Mouse (Mus musculus) granulocyte monocyte progenitor cell, adult 5-6 weeks (primary cell): Measurements from ENCODE around the gene Dctd. TPM values are rescaled to one million over a fixed set of nuclear protein-coding genes. Genes with fewer than 3 reads are reported as not detected.
"Not testable (repeated sequence)": the region's sequence is repeated elsewhere in the genome, so short reads cannot be mapped to it uniquely, and the experiment has no call there.

Source experiments
- ATAC-seq: replicated peaks from 2 replicates; pipeline ENCODE4 v1.8.0; 2016; ENCODE audit warnings: mild to moderate bottlenecking, moderate TSS enrichment, inconsistent platforms; ENCODE audit not compliant: poor library complexity, severe bottlenecking
- total RNA-seq, 2 experiments: library from RNA; stranded (forward) in 1 of 2; stranded (reverse) in 1 of 2; fragments of 200-712, 200-1000 nt in 1 of 2; fragments of >200 nt in 1 of 2; fragmentation: Nextera tagmentation in 1 of 2; gene quantifications; 2 replicates each; pipeline ENCODE4 v1.2.3; 2014 to 2017

Dctd gene
- total RNA-seq, 2 experiments from 2014 or later = 46.2 to 56.3 TPM

DNA sequence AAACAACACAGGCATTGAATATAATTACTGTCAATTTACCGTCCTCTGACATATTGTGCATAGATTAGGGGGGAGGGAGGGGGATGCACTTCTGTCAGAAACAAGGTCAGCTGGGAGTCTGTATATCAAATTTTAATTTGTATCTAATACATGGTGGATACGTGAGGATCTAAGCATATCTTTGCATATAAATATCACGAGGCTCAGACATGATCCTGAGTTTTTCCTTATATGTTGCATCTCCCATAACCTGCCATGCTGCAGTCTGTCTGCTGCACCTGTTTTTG lies 38.7 kb downstream of the Dctd start:
- no peak for ATAC-seq

GRCm38 (mm10) chr8:48141023-48141422 lies 42.1 kb downstream of the Dctd start:
- ATAC-seq = no peak

DNA sequence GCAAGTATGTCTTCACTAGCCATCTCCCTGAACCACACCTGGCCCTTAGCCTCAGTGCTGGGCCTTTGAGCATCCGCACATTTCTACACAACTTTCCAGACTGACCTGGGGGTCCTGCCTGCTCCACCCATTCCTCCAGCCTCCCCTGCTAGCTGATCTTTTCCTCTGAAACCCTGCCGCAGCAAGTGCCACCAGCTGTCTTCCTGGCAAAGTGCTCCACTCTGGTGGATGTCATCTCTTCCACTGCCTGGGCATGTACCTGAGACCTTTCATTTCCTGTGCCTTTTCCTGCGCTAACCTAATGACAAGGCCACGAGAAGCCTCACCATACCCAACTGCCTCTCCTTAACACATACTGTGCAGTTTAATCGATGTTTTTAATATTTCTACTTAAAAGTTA lies 46.9 kb downstream of the Dctd start:
- ATAC-seq = no peak

GRCm38 (mm10) chr8:48146449-48146848 lies 47.6 kb downstream of the Dctd start:
- no peak for ATAC-seq

- ATAC-seq = no peak
These were observed 53.3 kb downstream of the Dctd start for GRCm38 (mm10) chr8:48152062-48152738.

DNA sequence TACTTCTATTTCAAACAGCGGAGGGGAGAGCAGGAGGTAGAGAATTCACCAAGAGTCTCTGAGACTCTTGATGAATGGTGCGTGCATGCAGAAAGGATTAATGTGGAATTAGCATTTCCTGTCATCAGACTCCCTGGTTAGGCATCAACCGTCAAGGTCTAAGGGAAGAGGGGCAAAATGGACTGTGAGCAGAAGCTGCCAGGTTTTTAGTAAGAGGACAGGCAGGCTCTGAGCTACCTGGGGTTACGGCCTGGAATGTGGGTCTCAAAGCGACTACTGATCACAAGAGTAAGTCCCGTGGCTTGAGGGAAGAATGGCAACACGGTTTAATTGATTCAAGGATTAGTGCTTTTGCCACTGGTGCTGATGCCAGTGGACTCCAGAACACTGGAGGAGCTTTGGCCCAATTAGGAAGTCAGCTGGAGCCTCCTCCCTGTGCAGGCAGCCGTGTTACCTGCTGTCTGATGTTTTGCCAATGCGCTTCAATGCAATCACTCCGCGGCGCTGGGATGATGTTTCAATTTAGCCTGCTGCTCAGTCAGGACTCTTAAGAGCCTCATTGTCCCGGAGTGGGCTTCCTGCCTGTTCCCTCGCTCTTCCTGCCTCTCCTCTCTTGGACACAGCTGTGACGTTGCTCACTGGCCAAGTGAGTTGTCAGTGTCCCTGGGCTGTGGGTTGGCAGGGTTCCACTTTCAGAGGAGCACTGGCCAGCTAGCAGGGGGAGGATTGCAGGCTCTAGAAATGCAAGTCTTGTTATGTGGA lies 54.6 kb downstream of the Dctd start:
- no peak for ATAC-seq

DNA sequence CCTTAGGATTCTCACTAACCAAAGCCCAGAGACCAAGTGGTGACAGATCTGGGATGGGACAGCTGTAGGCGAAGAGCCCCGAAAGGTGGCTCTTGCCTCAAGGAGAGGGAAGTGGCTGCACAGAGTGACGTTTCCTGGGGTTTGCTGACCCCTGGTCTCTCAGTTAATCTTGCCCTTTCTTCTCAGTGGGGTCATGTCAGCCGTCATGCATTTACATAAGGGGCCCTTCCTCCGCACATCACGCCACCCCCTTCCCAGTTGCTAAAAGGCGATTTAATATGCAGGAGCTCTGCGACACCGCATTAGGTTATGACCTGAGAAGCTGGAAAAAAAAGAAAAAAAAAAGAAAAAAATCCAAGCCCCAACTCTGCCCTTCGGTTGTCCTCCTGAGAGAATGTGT lies 58.8 kb downstream of the Dctd start:
- no peak for ATAC-seq

DNA sequence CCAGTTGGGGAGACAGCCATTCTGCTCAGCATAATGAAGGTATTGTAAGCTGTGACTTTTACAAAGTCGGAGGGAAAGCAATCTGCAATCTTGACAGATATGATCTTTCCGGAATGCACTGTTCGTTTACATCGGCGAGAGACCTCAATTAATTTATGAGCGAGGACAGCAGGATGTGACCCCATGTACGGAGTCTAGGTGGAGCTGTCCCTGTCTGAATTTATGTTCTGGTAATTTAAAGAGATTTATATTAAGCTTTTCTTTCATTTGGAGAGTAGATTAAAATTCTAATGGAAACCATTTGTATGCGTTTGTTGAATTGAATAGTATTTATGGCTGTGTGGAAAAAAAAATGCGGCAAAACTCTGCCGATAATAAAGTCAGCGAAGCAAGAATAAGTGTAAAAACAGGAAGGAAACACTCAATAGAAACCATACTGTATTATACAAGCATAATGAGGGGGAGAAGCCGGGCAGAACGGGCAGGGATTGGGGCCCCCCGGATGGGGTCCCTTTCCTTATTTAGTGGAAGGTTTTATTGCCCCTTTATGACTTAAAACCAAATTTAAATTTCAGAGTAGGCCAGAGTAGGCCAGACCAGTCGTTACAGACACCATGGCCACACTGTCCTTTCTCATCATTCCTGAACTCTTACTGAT lies 59.8 kb downstream of the Dctd start:
- ATAC-seq = no peak; the same call in 1 of the 2 replicates

DNA sequence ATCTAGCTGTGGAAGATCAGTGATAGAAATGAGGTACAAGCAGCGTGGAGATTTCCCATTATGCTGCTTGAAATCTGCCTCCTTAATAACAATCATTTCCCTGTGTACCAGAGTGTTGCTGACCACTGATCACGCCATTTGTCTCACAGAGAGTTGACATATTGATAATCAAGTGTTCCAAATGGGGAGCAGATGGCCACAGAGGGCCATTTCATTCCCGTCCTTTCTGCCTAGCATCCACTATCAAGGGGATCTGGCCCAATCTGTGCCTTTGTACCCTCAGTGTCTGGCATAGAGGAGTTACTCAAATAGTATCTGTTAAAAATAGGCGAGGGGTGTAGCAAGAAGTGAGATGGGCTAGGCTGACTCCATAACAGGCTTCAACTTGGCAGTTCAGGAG lies 78.5 kb downstream of the Dctd start:
- ATAC-seq = no peak

DNA sequence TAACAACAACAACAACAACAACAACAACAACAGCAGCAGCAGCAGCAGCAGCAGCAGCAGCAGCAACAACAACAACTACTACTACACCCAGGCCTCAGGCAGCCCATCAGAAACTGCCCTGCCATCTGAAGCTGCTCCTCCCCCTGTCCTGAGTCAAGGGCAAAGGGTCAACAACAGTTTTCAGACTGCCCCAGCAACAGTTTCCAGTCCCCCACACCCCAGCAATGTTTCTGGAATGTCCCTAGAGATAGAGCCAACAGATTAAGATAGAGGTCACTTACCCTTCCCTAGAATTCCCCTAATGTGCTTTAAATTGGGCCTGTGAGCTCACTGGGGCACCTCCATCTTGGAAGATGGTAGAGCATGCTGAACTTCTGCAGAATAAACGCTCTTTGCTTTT lies 79.0 kb downstream of the Dctd start:
- ATAC-seq = no peak

DNA sequence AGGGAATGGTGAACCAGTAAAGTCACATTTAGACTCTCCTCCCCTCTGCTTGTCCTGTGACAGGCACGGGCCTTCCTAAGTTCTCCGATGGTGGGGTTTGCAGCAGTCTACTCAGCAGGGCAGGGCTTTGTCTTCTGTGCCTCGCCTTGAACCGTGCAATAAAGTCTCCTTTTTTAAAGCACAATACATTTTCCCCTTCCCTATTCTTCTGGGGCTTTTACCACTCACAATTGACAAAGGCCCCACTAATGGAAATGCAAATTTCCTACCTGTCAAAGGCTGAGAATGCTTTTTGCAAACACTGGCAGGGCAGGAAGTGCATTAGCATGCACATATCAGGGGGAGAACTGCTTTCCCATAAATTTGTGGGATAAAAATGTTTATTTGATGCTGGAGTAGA lies 80.1 kb downstream of the Dctd start:
- ATAC-seq = no peak

DNA sequence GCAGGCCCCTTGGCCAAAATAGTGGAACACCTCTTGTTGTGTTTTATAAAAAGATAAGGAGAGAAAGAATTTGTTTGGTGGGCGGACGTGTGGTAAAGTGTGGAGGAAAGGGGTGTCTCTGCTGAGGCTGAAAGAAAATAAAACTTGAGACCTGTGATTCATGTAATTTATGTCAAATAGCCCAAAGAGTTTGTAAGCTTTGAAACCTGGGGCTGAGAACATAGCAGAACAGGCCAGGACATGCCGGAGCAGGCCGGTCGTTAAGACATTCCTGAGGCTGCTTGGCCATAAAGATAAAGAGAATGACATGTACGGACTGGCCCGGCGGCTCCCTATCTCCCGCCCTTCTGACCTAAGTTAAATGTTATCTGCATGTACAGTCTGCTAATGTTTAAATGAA lies 81.3 kb downstream of the Dctd start:
- ATAC-seq = not testable (repeated sequence)

- ATAC-seq = no peak
These were observed 82.1 kb downstream of the Dctd start for GRCm38 (mm10) chr8:48181000-48181399.

DNA sequence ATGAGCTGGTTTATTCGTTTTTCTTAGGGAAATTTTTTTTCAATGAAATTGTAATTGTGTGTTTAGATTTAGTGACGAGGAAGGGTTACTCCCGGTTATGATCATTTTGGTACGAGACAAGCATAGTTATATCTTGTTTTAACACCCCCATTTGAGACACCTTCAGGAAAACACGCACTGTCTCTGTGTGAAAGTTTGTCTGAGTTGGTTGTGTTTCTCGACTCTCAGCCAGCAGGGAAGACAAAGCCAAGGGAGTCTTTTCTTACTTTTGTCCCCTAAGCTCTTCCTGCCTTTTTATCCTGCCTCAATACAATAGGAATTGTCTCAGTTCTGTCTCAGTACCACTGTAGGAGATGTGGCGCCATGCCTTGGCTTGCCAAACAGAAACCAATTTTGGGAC lies 84.9 kb downstream of the Dctd start:
- ATAC-seq = no peak

GRCm38 (mm10) chr8:48188586-48188985 lies 89.7 kb downstream of the Dctd start:
- no peak for ATAC-seq

- no peak for ATAC-seq
These were observed 97.1 kb downstream of the Dctd start for GRCm38 (mm10) chr8:48195971-48196370.

DNA sequence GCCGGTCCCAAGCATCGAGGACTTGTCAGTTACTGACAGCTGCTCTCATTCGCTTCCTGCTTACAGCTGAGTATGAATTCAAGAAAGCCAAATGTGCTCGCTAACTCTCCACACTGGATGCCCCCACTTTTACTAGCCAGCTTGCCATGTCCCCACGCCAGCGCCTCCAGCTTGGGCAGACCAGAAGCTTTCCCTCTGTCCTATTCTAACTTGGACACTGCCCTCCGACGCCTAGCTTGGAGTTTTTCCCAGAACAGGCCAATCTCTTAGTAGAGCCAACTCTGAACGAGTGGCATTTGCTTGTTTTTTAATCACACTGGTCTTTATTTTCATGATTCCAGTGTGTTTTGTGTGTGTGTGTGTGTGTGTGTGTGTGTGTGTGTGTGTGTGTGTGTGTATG lies 100.3 kb downstream of the Dctd start:
- ATAC-seq = no peak

DNA sequence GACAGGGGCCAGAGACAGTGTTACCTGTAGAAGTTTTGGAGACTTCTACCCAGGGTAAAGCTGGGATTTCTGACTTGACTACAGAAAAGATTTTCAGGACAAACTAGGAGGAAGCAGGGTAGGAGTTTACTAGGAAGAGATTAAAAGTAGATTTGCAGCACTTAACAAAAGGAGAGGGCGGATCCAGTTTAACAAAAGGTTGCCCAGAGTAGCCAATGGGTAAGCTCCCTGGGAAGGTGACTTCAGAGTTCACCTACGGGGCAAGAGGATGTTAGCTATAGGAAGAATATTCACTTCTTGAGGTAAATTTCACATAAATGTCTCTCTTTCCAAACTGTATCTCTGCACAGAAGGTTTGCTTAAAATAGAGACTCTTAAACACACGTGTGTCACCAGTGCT lies 103.7 kb downstream of the Dctd start:
- ATAC-seq = no peak
